Mouse (Mus musculus) erythroblast, embryonic 14.5 days (primary cell): ENCODE measurements around the gene Mrpl20.

ENCODE experiments used
- GATA1 ChIP-seq: IDR thresholded peaks from 2 replicates; pipeline ENCODE4 v1.6.1; 2012; ENCODE audit warnings: low read length, inconsistent platforms, mixed read lengths
- TAL1 ChIP-seq: IDR thresholded peaks from 3 replicates; pipeline ENCODE4 v1.6.1; 2012; ENCODE audit warnings: low read length, inconsistent platforms, mixed read lengths

DNA sequence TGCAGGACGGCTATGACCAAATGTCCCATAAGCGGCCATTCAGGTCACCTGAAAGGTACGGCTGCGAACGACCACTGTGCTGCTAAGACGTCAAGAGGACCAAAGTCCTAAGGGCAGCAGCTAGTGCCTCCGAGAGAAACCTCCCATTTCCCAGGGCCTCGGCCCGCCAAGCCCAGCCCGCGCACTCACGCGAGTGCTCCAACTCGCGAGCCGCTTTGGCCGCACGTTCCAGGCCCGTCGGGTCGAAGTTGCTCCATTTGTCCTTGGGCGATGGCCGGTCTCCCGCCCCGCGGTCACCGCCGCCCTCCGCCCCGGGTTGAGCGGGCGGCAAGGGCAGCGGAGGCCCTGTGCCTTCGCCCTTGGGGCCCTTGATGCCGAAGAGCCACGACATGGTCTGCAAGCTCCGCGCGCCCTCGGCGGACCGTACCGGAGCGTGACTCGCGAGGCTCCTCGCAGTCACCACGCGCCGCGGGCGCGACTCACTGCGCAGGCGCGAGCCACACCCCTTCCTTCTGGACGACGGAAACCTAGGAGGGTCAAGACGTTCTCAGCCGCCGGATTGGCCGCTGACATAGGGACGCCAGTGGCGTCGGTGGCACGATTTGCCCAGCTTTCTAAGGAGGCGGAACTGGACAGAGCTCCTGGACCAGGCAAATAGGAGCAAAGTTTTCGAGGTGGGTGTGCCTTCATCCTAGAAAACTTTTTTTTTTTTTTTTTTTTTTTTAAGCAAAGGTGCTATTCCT lies 41.9 kb upstream of the Mrpl20 start, which contains the start of gene Atad3a:
- TF ChIP-seq TAL1 (no peak), GATA1 (no peak)
